Mouse (Mus musculus): ENCODE measurements around the gene Gipc3.

The Gipc3 gene

DNA sequence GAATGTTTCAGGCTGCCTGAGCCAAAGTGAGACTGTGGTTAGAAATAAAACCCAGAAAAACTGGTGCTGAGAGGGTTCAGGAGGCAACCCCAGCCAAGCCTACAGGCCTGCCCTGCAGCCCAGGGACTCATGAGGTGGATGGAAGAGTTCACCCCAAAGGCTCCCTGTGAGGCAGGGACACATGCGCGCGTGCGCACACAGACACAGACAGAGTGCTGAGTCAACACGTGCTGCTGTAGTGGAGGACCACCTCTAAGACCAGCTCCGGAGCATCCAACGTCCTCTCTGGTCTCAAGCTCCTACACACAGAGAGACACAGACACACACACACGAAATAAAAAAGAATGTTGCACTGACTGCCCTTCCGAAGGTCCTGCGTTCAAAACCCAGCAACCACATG lies 32.3 kb upstream of the Gipc3 start:
- no peak for DNase-seq (ENCODE audit: low read depth, low spot score)

- DNase-seq (ENCODE audit: low read depth, low spot score), result no peak
These were observed 24.1 kb upstream of the Gipc3 start for GRCm38 (mm10) chr10:81367207-81367495.

DNA sequence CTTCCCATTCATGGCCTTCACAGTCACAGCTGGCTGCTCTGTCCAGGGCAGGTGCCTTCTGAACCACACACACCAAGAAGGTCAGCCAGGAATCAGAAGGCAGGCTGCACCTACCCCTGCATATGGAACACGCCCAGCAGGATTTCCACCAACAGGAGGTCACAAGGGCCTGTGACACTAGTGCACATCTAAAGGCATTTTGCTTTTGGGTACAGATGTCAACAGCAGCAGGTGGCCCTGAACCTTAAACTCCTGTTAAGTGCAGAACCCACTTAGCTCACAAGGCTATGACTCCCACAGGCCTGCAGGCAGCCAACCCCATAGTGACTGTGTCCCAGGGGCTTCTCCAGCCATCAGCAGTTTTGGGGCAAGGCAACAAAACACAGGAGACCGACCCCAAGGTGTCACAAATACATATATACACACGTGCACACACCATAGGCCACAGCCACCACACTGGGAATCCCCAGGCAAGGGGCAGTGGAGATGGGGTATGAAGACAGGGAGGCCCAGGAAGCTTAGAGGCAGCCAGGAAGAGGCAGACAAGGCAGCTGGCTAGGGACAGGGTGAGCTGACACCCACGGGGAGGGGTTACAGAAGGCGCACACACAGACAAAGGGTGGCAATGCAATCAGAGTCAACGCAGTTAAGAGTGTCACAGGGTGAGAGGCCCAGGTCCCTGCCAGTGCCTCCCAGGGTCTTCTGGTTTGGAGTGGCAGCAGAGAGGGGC lies 23.6 kb upstream of the Gipc3 start:
- no peak for DNase-seq (ENCODE audit: low read depth, low spot score)

- no peak for DNase-seq (ENCODE audit: low read depth, low spot score)
These were observed 22.8 kb upstream of the Gipc3 start, which contains the start of gene 4930404N11Rik for GRCm38 (mm10) chr10:81365672-81366476. Gene 4930404N11Rik, minus strand, starts transcription at chr10:81365816.

DNA sequence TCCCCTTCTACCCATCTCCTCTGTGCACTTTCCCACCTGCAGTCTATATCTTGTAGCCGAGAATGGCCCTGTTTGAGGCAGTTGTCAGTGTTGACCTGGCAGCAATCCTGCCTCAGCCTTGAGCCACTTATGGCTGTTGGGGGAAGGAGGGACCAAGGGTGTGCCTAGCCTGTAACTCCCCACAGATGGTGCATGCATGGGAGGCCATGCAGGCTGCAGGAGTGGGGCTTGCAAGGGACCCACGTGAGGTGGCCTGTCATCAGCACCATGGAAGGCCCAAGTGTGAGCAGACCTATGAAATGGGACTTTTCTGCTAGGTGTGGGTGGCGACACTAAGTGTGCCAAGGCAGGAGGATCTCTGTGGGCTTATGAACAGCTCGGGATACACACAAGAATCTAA lies 22.0 kb upstream of the Gipc3 start:
- DNase-seq (ENCODE audit: low read depth, low spot score), result no peak

GRCm38 (mm10) chr10:81364666-81365065 lies 21.6 kb upstream of the Gipc3 start:
- no peak for DNase-seq (ENCODE audit: low read depth, low spot score)

DNA sequence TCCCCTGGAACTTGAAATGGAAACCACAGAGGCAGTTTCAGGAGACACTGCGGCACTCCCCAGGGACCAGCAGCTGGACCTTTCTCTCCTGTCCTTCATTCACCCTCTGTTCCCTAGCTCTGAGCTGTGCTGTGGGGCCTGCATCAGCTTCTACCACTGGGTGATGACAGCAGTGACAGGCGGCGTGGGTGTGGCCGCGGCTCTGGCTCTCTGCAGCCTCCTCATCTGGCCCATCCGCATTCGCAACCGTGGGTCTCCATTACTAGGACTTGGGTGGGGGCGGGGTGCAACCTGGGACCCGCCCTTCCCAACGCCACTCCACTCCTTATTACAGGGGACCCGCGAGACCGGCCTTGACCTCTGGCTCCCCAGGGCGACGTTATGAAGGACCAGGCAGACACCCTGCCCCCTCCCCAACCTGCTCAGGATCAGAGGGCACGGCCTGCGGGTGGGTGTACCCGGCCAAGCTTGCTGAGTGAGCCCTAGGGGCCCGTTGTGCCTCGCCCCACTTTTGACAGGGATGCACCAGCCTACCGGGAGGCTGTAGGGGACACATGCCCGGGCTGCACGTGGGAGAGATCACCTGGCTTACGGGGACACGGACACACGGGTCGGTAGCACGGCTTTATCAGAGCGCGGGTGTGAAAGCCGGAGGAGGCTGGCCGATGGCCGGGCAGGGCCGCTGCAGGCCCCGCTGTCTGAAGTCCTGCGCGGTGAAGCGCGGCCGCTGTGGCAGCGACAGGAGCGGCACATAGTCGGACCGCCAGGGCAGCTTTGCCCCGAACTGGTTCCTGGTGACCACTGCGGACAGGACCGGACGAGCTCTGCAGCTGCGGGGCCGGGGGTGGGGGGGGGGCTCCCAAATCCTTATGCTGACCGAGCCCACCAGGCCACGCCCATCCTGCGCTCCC lies 20.6 kb upstream of the Gipc3 start:
- no peak for DNase-seq (ENCODE audit: low read depth, low spot score)

DNA sequence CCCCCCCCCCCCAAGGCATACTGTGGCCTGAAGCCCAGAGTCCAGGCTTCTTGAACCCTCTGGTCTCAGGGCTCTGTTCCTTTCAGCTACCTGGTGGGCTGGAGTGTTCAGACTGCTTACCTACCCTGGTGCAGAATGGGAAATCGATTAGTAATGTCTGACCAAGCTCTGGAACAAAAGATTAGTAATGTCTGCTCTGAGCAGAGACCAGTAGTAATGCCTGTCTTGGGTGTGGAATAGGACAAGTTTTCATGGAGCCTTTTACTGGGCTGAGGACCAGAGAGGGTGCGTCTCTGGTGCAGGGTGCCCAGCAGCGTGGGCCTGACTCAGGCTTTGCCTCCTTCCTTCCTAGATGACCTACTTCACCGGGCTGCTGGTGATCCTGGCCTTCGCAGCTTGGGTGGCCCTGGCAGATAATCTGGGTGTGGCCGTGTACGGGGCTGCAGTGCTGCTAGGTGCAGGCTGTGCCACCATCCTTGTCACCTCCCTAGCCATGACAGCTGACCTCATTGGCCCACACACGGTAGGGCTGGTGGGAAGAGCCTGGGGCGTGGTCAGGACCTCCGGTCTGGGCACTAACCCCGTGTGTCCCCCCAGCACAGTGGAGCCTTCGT lies 19.4 kb upstream of the Gipc3 start:
- DNase-seq (ENCODE audit: low read depth, low spot score), result no peak

- DNase-seq (ENCODE audit: low read depth, low spot score), result no peak
These were observed 17.7 kb upstream of the Gipc3 start for GRCm38 (mm10) chr10:81360721-81361120.

- DNase-seq (ENCODE audit: low read depth, low spot score), result no peak
These were observed 15.8 kb upstream of the Gipc3 start for GRCm38 (mm10) chr10:81358841-81359240.

DNA sequence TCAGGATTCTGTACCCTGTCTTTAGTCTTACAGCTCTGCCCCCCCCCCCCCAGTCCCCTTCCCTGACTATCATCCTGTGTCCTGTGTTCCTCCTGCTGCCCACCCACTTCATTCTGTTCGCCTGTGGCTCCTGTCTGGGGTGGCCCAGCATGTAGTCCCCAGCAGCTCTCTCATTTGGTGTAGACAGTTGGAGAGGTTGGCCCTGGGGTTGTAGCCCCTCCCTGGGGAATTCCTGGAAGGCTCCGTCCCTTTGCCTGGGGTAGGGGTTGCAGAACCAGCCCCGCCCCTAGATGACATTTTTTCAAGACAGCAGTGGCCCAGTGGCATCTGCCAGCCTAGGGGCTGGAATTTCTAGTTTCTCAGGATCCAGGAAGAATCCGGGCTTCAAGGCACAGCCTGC lies 15.1 kb upstream of the Gipc3 start:
- DNase-seq (ENCODE audit: low read depth, low spot score), result no peak

DNA sequence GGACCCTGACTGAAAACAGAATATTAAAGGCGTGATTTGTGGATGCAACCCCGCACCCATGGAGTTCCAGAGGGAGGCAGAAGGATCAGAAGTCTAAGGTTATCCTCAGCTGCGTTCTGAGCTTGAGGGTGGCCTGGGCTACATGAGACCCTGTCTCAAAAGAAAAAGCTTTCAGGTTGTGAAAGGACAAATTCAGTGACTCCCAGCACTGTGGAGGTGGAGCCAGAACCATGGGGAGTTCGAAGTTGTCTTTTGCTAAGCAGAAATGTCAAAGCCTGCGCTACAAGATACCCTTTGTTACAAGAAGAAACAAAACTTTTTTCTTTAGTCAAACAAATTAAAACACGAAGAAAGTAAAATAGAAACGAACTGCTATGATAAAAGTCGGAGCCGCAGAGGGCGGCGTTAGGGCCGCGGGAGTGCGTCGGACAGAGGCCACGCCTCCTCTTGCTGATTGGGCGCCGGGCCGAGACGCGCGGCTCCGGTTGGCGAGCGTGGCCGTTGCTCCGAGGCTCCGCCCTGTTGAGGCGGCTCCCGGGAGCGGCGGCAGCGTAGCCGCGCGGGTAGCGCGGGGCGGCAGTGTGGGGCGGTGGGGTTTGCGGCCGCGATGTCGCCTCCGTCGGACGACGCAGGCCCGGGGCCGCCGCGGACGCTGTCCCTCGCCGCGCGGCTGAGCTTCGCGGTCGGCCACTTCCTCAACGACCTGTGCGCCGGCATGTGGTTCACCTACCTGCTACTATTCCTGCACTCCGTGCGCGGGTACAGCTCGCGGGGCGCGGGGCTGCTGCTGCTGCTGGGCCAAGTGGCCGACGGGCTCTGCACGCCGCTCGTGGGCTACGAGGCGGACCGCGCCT lies 14.2 kb upstream of the Gipc3 start, which contains the start of gene Mfsd12:
Gene Mfsd12, plus strand, starts transcription at position 501 of the 854 bp plus-strand sequence.
- DNase-seq (ENCODE audit: low read depth, low spot score), result peak; percentile 90

DNA sequence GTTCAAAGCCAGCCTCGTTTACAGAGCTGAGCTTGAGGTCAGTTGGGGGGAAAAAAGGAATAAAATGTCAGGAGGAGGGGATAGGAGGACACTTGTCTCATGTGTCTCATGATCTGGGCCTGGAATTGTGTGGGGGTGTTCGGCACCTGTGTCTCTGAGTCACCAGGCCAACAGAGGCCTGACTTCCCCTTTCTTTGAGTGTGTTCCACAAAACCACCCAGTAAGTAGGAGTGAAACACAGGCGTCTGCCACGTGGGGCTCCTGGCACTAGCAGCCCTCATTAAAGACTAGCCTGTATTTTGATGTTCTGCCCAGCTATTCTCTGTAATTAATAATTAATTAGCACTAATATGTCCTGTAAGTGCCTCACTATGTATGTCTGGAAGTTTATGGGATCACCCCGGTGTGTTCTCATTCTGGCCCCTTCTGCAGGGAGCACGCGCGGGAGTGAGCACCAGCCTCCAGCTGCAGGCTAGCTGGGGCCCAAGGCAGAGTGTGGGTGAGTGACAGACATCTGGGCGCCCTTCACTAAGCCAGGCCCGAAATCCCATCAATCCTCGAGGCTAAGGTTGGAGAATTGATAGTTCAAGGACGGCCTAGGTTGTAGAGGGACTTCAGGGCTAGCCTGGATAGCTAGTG lies 13.4 kb upstream of the Gipc3 start:
- no peak for DNase-seq (ENCODE audit: low read depth, low spot score)

DNA sequence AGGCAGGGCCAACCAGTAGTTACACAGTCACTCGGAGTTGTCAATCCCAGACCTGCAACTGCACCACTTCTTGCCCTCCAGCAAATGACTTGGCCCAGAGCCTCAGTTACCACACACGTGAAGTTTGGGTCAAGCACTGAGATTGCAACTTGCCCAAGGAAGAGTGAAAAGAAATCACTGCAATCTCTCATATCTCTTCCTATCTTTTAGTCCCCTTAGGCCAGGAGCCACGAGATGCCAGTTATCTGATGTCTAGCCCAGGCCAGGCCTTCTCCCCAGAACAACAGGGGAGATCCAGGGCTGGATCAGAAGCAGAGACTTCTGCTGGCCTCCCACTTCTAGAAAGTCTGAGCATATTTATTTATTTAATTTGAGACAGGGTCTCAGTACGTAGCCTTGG lies 12.5 kb upstream of the Gipc3 start:
- DNase-seq (ENCODE audit: low read depth, low spot score), result no peak

GRCm38 (mm10) chr10:81354738-81355477 lies 11.8 kb upstream of the Gipc3 start:
- DNase-seq (ENCODE audit: low read depth, low spot score), result no peak

- no peak for DNase-seq (ENCODE audit: low read depth, low spot score)
These were observed 8.7 kb upstream of the Gipc3 start for GRCm38 (mm10) chr10:81351678-81352291.

GRCm38 (mm10) chr10:81350351-81351063 lies 7.4 kb upstream of the Gipc3 start, which contains the start of gene Hmg20b:
Gene Hmg20b, minus strand, starts transcription at chr10:81350480.
- peak; percentile 99 for DNase-seq (ENCODE audit: low read depth, low spot score)

- no peak for DNase-seq (ENCODE audit: low read depth, low spot score)
These were observed 6.9 kb upstream of the Gipc3 start for GRCm38 (mm10) chr10:81349961-81350350.

All from mesoderm, embryonic 11.5 days (tissue).